Mouse (Mus musculus) thymus, adult 2 months (tissue): Measurements from ENCODE around the gene Gm20388. TPM values are rescaled to one million over a fixed set of nuclear protein-coding genes. Genes with fewer than 3 reads are reported as not detected.

ENCODE experiments used
- DNase-seq: peaks from one replicate; pipeline ENCODE4 v3.0.0; 2021
- H3K27ac ChIP-seq: fragments of 200-500 bp; 2 replicates; pipeline ENCODE4 v1.5.1; 2012; ENCODE audit warnings: low read length, control low read depth; ENCODE audit not compliant: control insufficient read depth, insufficient read depth
- H3K27me3 ChIP-seq: fragments of 200-500 bp; 2 replicates; pipeline ENCODE4 v1.6.1; 2012; ENCODE audit warnings: mild to moderate bottlenecking, low read length, moderate library complexity, mixed read lengths; ENCODE audit not compliant: control insufficient read depth, insufficient read depth
- H3K36me3 ChIP-seq: fragments of 200-500 bp; 2 replicates; pipeline ENCODE4 v1.6.1; 2012; ENCODE audit warnings: mild to moderate bottlenecking, low read length, moderate library complexity; ENCODE audit not compliant: control insufficient read depth, insufficient read depth
- H3K4me1 ChIP-seq: fragments of 200-500 bp; replicated peaks from 2 replicates; pipeline ENCODE4 v1.6.1; 2012; ENCODE audit warnings: low read length; ENCODE audit not compliant: control insufficient read depth, insufficient read depth
- H3K4me3 ChIP-seq: fragments of 200-500 bp; 2 replicates; pipeline ENCODE4 v1.5.1; 2012; ENCODE audit warnings: mild to moderate bottlenecking, low read length, control low read depth, moderate library complexity; ENCODE audit not compliant: control insufficient read depth, insufficient read depth
- CTCF ChIP-seq: fragments of 200-500 bp; IDR thresholded peaks from 2 replicates; pipeline ENCODE4 v1.5.1; 2012; ENCODE audit warnings: mild to moderate bottlenecking, control low read depth, low read length, moderate library complexity, borderline replicate concordance; ENCODE audit not compliant: control insufficient read depth, poor library complexity, insufficient read depth; ENCODE audit errors: extremely low read depth
- POLR2A ChIP-seq: fragments of 200-500 bp; IDR thresholded peaks from 2 replicates; pipeline ENCODE4 v1.6.1; 2012; ENCODE audit warnings: mild to moderate bottlenecking, low read length, control low read depth, moderate library complexity; ENCODE audit not compliant: control insufficient read depth, poor library complexity, insufficient read depth; ENCODE audit errors: extremely low read depth
- WGBS: fragments of 180-500 bp; shearing (Covaris S2); methylation state at CpG from one replicate; pipeline ENCODE4 v1.1.7; 2018; 5-methylcytosine and 5-hydroxymethylcytosine counted together
- polyA plus RNA-seq: library from polyadenylated mRNA; depleted of rRNA; stranded (reverse); fragments of >200 nt; gene quantifications from 2 replicates; pipeline ENCODE4 v1.2.3, GENCODE M21; 2012

Gm20388 gene
- polyA plus RNA-seq, 1 experiment, result 103 TPM

GRCm38 (mm10) chr8:122745022-122745749 lies 2834.5 kb downstream of the Gm20388 start:
- WGBS, result 92% methylated on average over 17 of the region's 17 CpGs

GRCm38 (mm10) chr8:122745750-122746275 lies 2835.2 kb downstream of the Gm20388 start:
- Histone ChIP-seq H3K4me3 (no peak overlapping the region), H3K4me1 (peaks cover under 1% of the 10 kb centered on the region), H3K27ac (no peak overlapping the region), H3K27me3 (no peaks in the 10 kb centered on the region), H3K36me3 (no peaks in the 10 kb centered on the region)
- TF ChIP-seq CTCF (no peak), POLR2A (no peak)
- WGBS, result 92% methylated on average over 16 of the region's 16 CpGs
- DNase-seq, result no peak

More at GRCm38 (mm10) chr8:122745022-122745749, 2834.5 kb downstream of the Gm20388 start:
- no peak overlapping the region for H3K4me3 ChIP-seq
- TF ChIP-seq CTCF, result no peak
- no peak for TF ChIP-seq POLR2A
- no peak for DNase-seq
- H3K27me3 ChIP-seq, result no peaks in the 10 kb centered on the region
- peaks cover 7% of the 10 kb centered on the region for H3K4me1 ChIP-seq
- H3K27ac ChIP-seq, result no peak overlapping the region
- no peaks in the 10 kb centered on the region for H3K36me3 ChIP-seq

GRCm38 (mm10) chr8:122746439-122746838 lies 2835.8 kb downstream of the Gm20388 start:
- Histone ChIP-seq H3K27me3 (no peaks in the 10 kb centered on the region), H3K4me1 (no peaks in the 10 kb centered on the region), H3K4me3 (no peak overlapping the region), H3K36me3 (no peaks in the 10 kb centered on the region), H3K27ac (no peak overlapping the region)
- no peak for DNase-seq
- WGBS, result 91% methylated on average over 7 of the region's 7 CpGs
- TF ChIP-seq CTCF, result no peak
- TF ChIP-seq POLR2A, result no peak

GRCm38 (mm10) chr8:122747825-122748224 lies 2837.2 kb downstream of the Gm20388 start:
- TF ChIP-seq CTCF (no peak), POLR2A (no peak)
- Histone ChIP-seq H3K36me3 (no peaks in the 10 kb centered on the region), H3K4me3 (no peak overlapping the region), H3K27me3 (no peaks in the 10 kb centered on the region), H3K4me1 (no peaks in the 10 kb centered on the region), H3K27ac (no peak overlapping the region)
- 100% methylated on average over 1 of the region's 1 CpGs for WGBS
- no peak for DNase-seq

GRCm38 (mm10) chr8:122749333-122749958 lies 2838.8 kb downstream of the Gm20388 start:
- 80% methylated on average over 6 of the region's 6 CpGs for WGBS
- Histone ChIP-seq H3K36me3 (no peaks in the 10 kb centered on the region), H3K27me3 (no peaks in the 10 kb centered on the region), H3K4me3 (no peak overlapping the region), H3K4me1 (peaks cover 5% of the 10 kb centered on the region), H3K27ac (no peak overlapping the region)
- DNase-seq, result no peak
- TF ChIP-seq POLR2A, result no peak
- TF ChIP-seq CTCF, result no peak

GRCm38 (mm10) chr8:122751342-122751741 lies 2840.7 kb downstream of the Gm20388 start:
- Histone ChIP-seq H3K36me3 (no peaks in the 10 kb centered on the region), H3K27me3 (no peaks in the 10 kb centered on the region), H3K4me1 (peaks cover 5% of the 10 kb centered on the region), H3K27ac (no peak overlapping the region), H3K4me3 (no peak overlapping the region)
- 73% methylated on average over 5 of the region's 5 CpGs for WGBS
- TF ChIP-seq CTCF (no peak), POLR2A (no peak)
- DNase-seq, result no peak
